Mouse (Mus musculus) liver, adult (tissue): ENCODE measurements around the gene Stk38l.

Source experiments
- GATA4 ChIP-seq: IDR thresholded peaks from 2 replicates; pipeline ENCODE4 v1.6.1; 2014; ENCODE audit warnings: mild to moderate bottlenecking, low read length; ENCODE audit not compliant: insufficient replicate concordance

Gene Stk38l

DNA sequence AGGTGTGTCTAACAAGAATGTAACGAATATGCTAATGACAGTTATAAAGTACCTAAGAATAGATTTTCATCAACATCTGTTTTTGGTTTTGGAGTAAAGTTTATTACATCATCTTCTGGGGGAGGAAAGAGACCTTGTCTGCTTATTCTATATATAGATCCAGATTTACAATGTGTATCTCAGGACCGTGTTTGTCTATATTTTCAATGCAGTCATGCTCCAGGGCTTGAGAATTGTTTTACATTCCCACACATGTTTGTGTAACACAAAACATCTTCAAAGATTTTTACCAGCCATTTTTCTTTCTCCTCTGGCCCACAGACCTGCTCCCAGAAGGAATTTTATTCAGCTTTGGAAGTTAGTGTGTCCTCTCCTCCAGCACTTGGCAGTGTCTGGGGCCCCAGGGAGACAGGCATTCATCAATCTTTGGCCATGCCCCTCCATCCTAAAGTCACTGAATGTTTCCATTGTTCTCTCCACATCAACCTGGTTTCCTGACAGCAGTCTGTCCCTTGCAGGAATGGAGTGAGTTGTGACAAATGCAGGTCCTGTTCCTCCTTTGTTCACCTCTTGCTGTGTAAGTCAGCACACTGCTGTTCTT is 28.9 kb downstream of the Stk38l start:
- TF ChIP-seq GATA4 = no peak

DNA sequence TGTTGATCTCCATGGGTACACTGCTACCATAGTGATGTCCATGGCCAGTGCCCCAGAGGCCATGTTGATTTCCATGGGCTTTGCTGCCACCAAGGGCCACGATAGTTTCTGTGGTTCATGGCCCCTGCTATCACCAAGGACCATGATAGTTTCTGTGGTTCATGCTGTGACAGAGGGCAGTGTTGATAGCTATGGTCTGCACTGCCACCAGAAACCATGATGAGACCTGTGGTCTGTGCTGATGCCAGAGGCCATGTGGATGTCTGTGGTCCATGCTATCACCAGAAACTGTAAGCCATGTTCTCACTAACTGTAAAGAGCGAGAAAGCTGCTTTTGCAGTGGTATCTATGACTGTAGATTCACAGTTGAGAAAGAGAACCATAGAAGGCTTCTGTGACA is 30.3 kb downstream of the Stk38l start:
- TF ChIP-seq GATA4 = no peak

DNA sequence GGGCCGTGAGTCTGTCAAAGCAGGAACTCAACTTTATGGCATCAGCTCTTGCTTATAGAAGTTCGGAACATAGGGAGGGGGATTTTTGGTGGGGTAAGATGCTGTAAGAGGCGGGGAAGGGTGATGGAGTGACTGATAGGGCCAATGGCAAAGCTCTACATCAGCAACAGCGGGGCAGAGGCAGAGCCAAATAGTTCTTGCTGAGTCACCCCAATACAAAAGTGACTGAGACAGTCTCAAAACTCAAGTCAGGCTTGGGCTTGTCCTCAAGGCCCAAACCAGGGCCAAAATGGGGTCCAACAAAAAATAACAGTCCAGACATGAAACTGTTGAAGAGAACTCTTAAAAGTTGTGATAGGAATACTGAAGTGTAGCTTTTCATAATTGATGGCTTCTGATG is 30.9 kb downstream of the Stk38l start:
- TF ChIP-seq GATA4 = no peak

GRCm38 (mm10) chr6:146759027-146759426 is 34.2 kb downstream of the Stk38l start:
- TF ChIP-seq GATA4 = no peak

DNA sequence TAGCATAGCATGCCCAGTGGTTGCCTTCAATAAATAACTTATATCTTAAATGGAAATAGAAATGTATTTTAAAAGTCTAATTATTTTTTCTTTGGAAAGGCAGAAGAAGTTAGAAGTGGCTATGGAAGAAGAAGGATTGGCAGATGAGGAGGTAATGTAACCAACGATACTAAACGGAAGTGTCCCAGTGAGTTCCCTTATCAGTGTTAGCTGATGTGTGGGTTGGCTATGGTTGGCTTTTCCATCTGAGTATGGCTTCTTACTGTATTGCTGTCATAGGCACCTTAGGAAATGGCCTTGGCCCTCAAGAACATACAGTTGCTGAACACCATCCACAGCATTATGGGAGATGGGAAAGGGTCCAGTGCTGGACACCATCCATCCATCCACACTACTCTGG is 35.2 kb downstream of the Stk38l start:
- no peak for TF ChIP-seq GATA4

GRCm38 (mm10) chr6:146760736-146761135 is 35.9 kb downstream of the Stk38l start:
- no peak for TF ChIP-seq GATA4

DNA sequence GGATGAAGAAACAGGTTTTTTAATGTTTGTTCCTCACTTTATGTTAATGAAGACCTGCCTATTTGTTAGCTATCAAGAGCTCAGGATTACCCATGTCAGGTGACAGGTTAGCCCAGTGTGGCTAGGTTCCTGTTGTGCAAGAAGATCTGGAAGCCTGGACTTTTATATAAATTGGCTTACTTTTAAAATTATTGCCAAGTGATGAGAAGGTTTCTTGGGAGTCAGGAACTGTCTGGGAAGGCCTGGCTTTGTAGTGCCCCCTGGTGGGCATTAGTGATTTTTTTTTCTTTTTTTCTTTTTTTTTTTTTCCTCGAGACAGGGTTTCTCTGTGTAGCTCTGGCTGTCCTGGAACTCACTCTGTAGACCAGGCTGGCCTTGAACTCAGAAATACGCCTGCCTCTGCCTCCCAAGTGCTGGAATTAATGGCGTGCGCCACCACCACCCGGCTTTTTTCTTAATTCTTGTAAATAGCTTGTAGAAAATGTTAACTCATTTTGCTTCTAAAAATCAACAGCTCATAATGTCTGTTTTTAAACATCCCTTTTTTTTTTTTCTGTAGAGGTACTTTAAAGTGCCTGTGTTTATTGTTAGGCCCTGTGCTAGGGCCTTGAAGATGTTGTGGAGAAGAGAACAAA is 37.6 kb downstream of the Stk38l start:
- TF ChIP-seq GATA4 = no peak

DNA sequence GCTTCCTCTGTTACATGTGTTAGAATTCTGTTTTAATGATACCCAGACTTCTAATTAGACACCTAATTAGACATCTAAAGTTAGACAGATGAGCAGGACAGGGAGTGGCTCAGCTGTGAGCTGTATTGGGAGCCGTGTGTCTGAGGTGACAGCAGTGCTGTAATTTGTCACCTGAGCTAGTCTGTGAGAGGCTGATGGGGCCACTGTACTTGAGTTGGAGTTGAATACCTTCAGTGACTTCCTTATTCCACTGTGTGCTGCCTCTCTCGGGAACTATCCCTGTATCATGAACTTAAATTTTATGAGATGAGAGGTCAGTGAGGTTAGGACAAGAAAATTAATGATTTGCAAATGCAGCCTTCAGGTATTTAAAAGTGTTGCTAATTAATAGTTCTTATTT is 39.8 kb downstream of the Stk38l start:
- no peak for TF ChIP-seq GATA4

GRCm38 (mm10) chr6:146765270-146765669 is 40.5 kb downstream of the Stk38l start:
- no peak for TF ChIP-seq GATA4

GRCm38 (mm10) chr6:146768813-146769404 is 44.1 kb downstream of the Stk38l start:
- TF ChIP-seq GATA4 = no peak

- TF ChIP-seq GATA4 = no peak
Measured at GRCm38 (mm10) chr6:146770005-146770745, 45.4 kb downstream of the Stk38l start.

- no peak for TF ChIP-seq GATA4
Measured at GRCm38 (mm10) chr6:146770808-146771207, 46.0 kb downstream of the Stk38l start.

DNA sequence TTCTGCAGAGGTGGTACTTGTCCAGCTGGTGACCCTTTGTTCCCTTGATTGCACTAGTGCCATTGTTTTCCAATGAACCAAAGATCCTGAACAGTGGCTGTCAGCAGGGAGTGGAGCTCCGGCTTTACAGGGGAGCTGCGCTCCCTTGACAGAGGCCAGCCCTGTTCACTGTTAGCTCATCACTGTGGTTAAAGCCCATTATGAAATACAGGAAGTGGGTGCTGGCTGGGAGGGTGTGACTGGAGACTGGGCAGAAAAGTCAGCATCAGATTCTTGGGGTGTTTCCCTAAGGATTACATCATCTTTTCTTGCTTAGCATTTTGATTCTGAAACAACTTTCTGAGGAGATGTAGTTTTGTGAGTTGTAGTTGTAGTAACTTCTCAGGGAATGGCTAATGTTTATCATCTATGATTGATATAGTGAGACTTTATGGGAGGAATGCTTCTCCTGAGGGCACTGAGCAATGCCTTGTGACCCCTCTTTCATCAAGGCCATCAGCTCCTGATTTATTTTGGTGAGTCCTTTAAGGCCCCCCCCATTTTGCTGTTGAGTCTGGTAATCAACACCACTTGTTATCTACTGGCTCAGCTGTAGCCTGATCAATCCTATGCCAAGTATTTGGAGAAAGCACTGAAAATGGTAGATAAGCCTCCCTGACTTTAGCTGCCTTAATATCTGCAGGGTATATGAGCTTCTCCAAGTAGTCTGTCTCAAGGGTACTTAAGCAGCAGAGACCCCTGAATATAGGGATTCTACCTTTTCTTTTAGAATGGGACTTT is 52.0 kb downstream of the Stk38l start:
- TF ChIP-seq GATA4 = no peak

- no peak for TF ChIP-seq GATA4
Measured at GRCm38 (mm10) chr6:146778055-146778454, 53.3 kb downstream of the Stk38l start.

GRCm38 (mm10) chr6:146781566-146781965 is 56.8 kb downstream of the Stk38l start:
- no peak for TF ChIP-seq GATA4

DNA sequence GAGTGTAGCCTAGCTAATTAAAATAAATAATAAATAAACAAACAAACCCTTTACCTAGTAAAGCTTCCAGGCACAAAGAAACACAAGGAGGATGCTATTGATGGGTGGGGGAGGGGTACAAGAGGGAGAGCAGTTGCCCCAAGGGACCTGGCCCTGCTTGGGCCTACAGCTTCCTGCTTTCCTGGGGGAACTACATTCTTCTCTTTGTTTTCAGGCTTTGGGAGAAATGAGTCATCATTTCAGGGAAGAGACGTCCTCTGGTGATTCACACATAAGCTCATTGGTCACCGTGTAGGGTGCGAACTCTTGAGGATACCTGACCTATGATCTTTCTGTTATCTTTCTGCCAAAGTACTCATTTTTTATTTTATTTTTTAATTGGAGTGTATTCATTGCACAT is 68.7 kb downstream of the Stk38l start:
- TF ChIP-seq GATA4 = no peak
